In genomic region chr12:8457052-8457451, GRCm38 (mm10) we compare ENCODE assay signal across 24 mouse cellular contexts. TPM values are rescaled to one million over a fixed set of nuclear protein-coding genes. Genes with fewer than 3 reads are reported as not detected.
DNase-seq lines count a peak whose midpoint lies in the region; ATAC-seq and TF ChIP-seq lines count a peak whose summit lies in the region.
"Had no signal": no experiment of that assay in that cellular context is flagged by ENCODE, and none has a peak within 500 bp of the region (broad histone marks: within the 10 kb centered on the region; RNA-seq: fewer than 3 reads in every experiment).

No protein-coding gene starts in this region.

- H3K36me3 ChIP-seq in kidney, embryonic 15.5 days: no peaks in the 10 kb centered on the region
- H3K36me3 ChIP-seq in lung, embryonic 16.5 days (ENCODE audit: control insufficient read depth, insufficient read depth, low read length): no peaks in the 10 kb centered on the region
- H3K36me3 ChIP-seq in intestine, embryonic 15.5 days: no peaks in the 10 kb centered on the region
- H3K36me3 ChIP-seq in myocyte (ENCODE audit: control insufficient read depth, insufficient read depth): no peaks in the 10 kb centered on the region
- no peaks in the 10 kb centered on the region for H3K36me3 ChIP-seq in forebrain, embryonic 10.5 days (replicated peaks)
- H3K36me3 ChIP-seq: heart, embryonic 13.5 days; hindbrain, embryonic 15.5 days; liver, embryonic 15.5 days; midbrain, embryonic 10.5 days had no signal

- H3K79me2 ChIP-seq in myocyte (ENCODE audit: control insufficient read depth, insufficient read depth): no peaks in the 10 kb centered on the region

- no peak overlapping the region for H3ac ChIP-seq in myocyte (ENCODE audit: control insufficient read depth, insufficient read length)

- H3K27me3 ChIP-seq in kidney, embryonic 15.5 days: no peaks in the 10 kb centered on the region
- H3K27me3 ChIP-seq in lung, embryonic 16.5 days (ENCODE audit: control insufficient read depth, insufficient read depth, low read depth, low read length): no peaks in the 10 kb centered on the region
- no peaks in the 10 kb centered on the region for H3K27me3 ChIP-seq in intestine, embryonic 15.5 days (replicated peaks)
- H3K27me3 ChIP-seq in myocyte (ENCODE audit: control insufficient read depth, insufficient read depth, insufficient read length): no peaks in the 10 kb centered on the region
- H3K27me3 ChIP-seq in forebrain, embryonic 10.5 days (ENCODE audit: poor library complexity, severe bottlenecking): no peaks in the 10 kb centered on the region
- H3K27me3 ChIP-seq: heart, embryonic 13.5 days; hindbrain, embryonic 15.5 days; liver, embryonic 15.5 days had no signal

- DNase-seq in kidney, postnatal 4 days: no peak
- DNase-seq in lung, postnatal 14 days: no peak
- no peak for DNase-seq in forebrain, embryonic 10.5 days (ENCODE audit: extremely low spot score, low spot score)
- DNase-seq: adrenal gland, adult 8-10 months; cerebellum, adult 2 months; cerebellum, postnatal 36 days; embryo, embryonic 11 days; forebrain, postnatal 0 days; gastrocnemius, postnatal 25 days; heart, adult 2 months; kidney, adult 18-20 months; liver; thymus, adult 18-20 months; thymus, postnatal 4 days had no signal

- ATAC-seq in kidney, embryonic 15.5 days (replicated peaks; ENCODE audit: low FRiP score): peak; percentile 57; the same call in 1 of the 2 replicates
- ATAC-seq in lung, embryonic 16.5 days (ENCODE audit: low read depth): peak; percentile 43; the same call in 1 of the 2 replicates
- ATAC-seq in intestine, embryonic 15.5 days: peak; percentile 22; the same call in 1 of the 2 replicates
- ATAC-seq: activated CD4-positive, CD25-positive, alpha-beta regulatory T cell, adult 4 months; forebrain, postnatal 0 days had no signal

- H3K9me3 ChIP-seq in kidney, embryonic 15.5 days (replicated peaks): no peaks in the 10 kb centered on the region
- H3K9me3 ChIP-seq in lung, embryonic 16.5 days (ENCODE audit: control insufficient read depth, low read length): no peaks in the 10 kb centered on the region
- H3K9me3 ChIP-seq in intestine, embryonic 15.5 days: no peaks in the 10 kb centered on the region
- no peaks in the 10 kb centered on the region for H3K9me3 ChIP-seq in forebrain, embryonic 10.5 days
- H3K9me3 ChIP-seq: heart, embryonic 13.5 days; hindbrain, embryonic 15.5 days; liver, embryonic 15.5 days; midbrain, embryonic 10.5 days had no signal

- H3K9ac ChIP-seq in kidney, embryonic 15.5 days: no peak overlapping the region
- H3K9ac ChIP-seq in lung, embryonic 16.5 days (ENCODE audit: low read length): no peak overlapping the region
- H3K9ac ChIP-seq in intestine, embryonic 15.5 days: no peak overlapping the region
- H3K9ac ChIP-seq: forebrain, postnatal 0 days; heart, embryonic 13.5 days; hindbrain, embryonic 15.5 days; liver, embryonic 15.5 days had no signal

- no peak overlapping the region for H3K27ac ChIP-seq in kidney, embryonic 15.5 days
- H3K27ac ChIP-seq in lung, embryonic 16.5 days (ENCODE audit: low read length): peak overlapping the region; percentile 5; the same call in 1 of the 2 replicates
- no peak overlapping the region for H3K27ac ChIP-seq in intestine, embryonic 15.5 days
- no peak overlapping the region for H3K27ac ChIP-seq in forebrain, embryonic 10.5 days
- H3K27ac ChIP-seq: heart, adult 2 months; heart, embryonic 13.5 days; hindbrain, embryonic 15.5 days; left cerebral cortex, adult 2 months; liver, embryonic 15.5 days; midbrain, embryonic 10.5 days had no signal

- H3K4me1 ChIP-seq in kidney, embryonic 15.5 days: peaks cover 12% of the 10 kb centered on the region
- H3K4me1 ChIP-seq in lung, embryonic 16.5 days (replicated peaks; ENCODE audit: control insufficient read depth, insufficient read depth, low read length): peaks cover 44% of the 10 kb centered on the region
- H3K4me1 ChIP-seq in intestine, embryonic 15.5 days (replicated peaks): peaks cover 8% of the 10 kb centered on the region
- peaks cover 15% of the 10 kb centered on the region for H3K4me1 ChIP-seq in forebrain, embryonic 10.5 days

- TF ChIP-seq POLR2A in myocyte (IDR thresholded peaks at IDR 0.05; ENCODE audit: insufficient read length, low read depth): no peak

- H3K4me3 ChIP-seq in kidney, embryonic 15.5 days (replicated peaks): no peak overlapping the region
- no peak overlapping the region for H3K4me3 ChIP-seq in lung, embryonic 16.5 days (ENCODE audit: low read length)
- no peak overlapping the region for H3K4me3 ChIP-seq in intestine, embryonic 15.5 days (replicated peaks)
- H3K4me3 ChIP-seq in myocyte: no peak overlapping the region
- no peak overlapping the region for H3K4me3 ChIP-seq in forebrain, embryonic 10.5 days
- H3K4me3 ChIP-seq: heart, adult 2 months; heart, embryonic 13.5 days; hindbrain, embryonic 15.5 days; left cerebral cortex, adult 2 months; liver, embryonic 15.5 days; midbrain, embryonic 10.5 days had no signal

- 48% methylated on average over 5 of the region's 5 CpGs for WGBS in kidney, embryonic 15.5 days
- WGBS in lung, embryonic 16.5 days: 41% methylated on average over 5 of the region's 5 CpGs
- 64% methylated on average over 5 of the region's 5 CpGs for WGBS in intestine, embryonic 15.5 days
- 67% methylated on average over 5 of the region's 5 CpGs for WGBS in forebrain, embryonic 10.5 days

- no peak overlapping the region for H3K4me2 ChIP-seq in kidney, embryonic 15.5 days
- H3K4me2 ChIP-seq in lung, embryonic 16.5 days (ENCODE audit: low read depth, low read length): no peak overlapping the region
- H3K4me2 ChIP-seq in intestine, embryonic 15.5 days (replicated peaks): no peak overlapping the region
- H3K4me2 ChIP-seq in myocyte (ENCODE audit: low read depth): peak overlapping the region; percentile 41
- H3K4me2 ChIP-seq: heart, embryonic 13.5 days; hindbrain, embryonic 15.5 days; liver, embryonic 15.5 days had no signal

TF ChIP-seq in myocyte, 11 proteins besides CTCF, POLR2A, EP300 and RAD21:
- TF ChIP-seq TCF3 (IDR thresholded peaks at IDR 0.05; ENCODE audit: insufficient read length, low read depth) (peak; percentile 74), CEBPB (IDR thresholded peaks at IDR 0.05; ENCODE audit: insufficient read depth, poor library complexity, severe bottlenecking) (no peak), MAX (IDR thresholded peaks at IDR 0.05; ENCODE audit: low read depth) (no peak), MYOG (IDR thresholded peaks at IDR 0.05; ENCODE audit: control insufficient read depth in 1 of 3, insufficient read depth in 1 of 3, insufficient read length in 2 of 3, low read depth in 2 of 3) (peak; percentile 43 to 98 (median 86)), REST (IDR thresholded peaks at IDR 0.05; ENCODE audit: insufficient read depth, insufficient read length) (no peak), USF1 (IDR thresholded peaks at IDR 0.05; ENCODE audit: low read depth) (no peak), MYOD1 (IDR thresholded peaks at IDR 0.05; ENCODE audit: control insufficient read depth in 1 of 3, insufficient read length in 2 of 3, low read depth in 2 of 3) (peak in 2 of 3 experiments; percentile 77 to 89), E2F4 (IDR thresholded peaks at IDR 0.05; ENCODE audit: insufficient read depth) (no peak), TCF12 (IDR thresholded peaks at IDR 0.05; ENCODE audit: insufficient read depth, poor library complexity, severe bottlenecking) (peak; percentile 44), POLR2AphosphoS2 (IDR thresholded peaks at IDR 0.05; ENCODE audit: insufficient read length, low read depth) (no peak), SRF (IDR thresholded peaks at IDR 0.05; ENCODE audit: control insufficient read depth, insufficient read length, low read depth) (no peak)

RNA-seq across cellular contexts. Expression of gene Rhob, which starts 42.8 kb away (rescaled TPM):
- 35.4 and 38.7 TPM in 2 replicates for polyA plus RNA-seq in kidney, embryonic 15.5 days (2015; fragmentation: Nextera tagmentation; extraction: Ambion mirVana)
- 47.8 and 49.2 TPM in 2 replicates for polyA plus RNA-seq in lung, embryonic 16.5 days (2015; fragmentation: Nextera tagmentation; extraction: Ambion mirVana)
- polyA plus RNA-seq in intestine, embryonic 15.5 days (2015; fragmentation: Nextera tagmentation; extraction: Ambion mirVana): 32.2 and 32.4 TPM in 2 replicates
- polyA plus RNA-seq in myocyte (2012; fragmentation: generic; extraction: Trizol): 415 TPM
- polyA plus RNA-seq in forebrain, embryonic 10.5 days (2016; fragmentation: Nextera tagmentation; extraction: Ambion mirVana): 25.2 and 27.1 TPM in 2 replicates
